Mouse (Mus musculus) limb, embryonic 12.5 days (tissue): ENCODE results near the gene Kcnk2. TPM values are rescaled to one million over a fixed set of nuclear protein-coding genes. Genes with fewer than 3 reads are reported as not detected.
"Not testable (repeated sequence)": the region's sequence is repeated elsewhere in the genome, so short reads cannot be mapped to it uniquely, and the experiment has no call there.

Experiments
- ATAC-seq: fragments of 200-750 bp; cut with Nextera tagmentation; 2 replicates; pipeline ENCODE4 v1.8.0; 2017; ENCODE audit warnings: low read depth, moderate TSS enrichment; ENCODE audit not compliant: insufficient number of reproducible peaks, insufficient read depth, low FRiP score, low TSS enrichment
- H3K27ac ChIP-seq: fragments of 300-500 bp; sonication (generic); 2 replicates; pipeline ENCODE4 v1.5.1; 2016; ENCODE audit warnings: mild to moderate bottlenecking, moderate library complexity
- H3K27me3 ChIP-seq: fragments of 300-500 bp; sonication (generic); 2 replicates; pipeline ENCODE4 v1.6.1; 2016; ENCODE audit warnings: mild to moderate bottlenecking, moderate library complexity
- H3K36me3 ChIP-seq: fragments of 300-500 bp; sonication (generic); 2 replicates; pipeline ENCODE4 v1.6.1; 2016; ENCODE audit warnings: mild to moderate bottlenecking, moderate library complexity
- H3K4me1 ChIP-seq: fragments of 300-500 bp; sonication (generic); replicated peaks from 2 replicates; pipeline ENCODE4 v1.6.1; 2016
- H3K4me2 ChIP-seq: fragments of 300-500 bp; sonication (generic); 2 replicates; pipeline ENCODE4 v1.6.1; 2016; ENCODE audit warnings: mild to moderate bottlenecking, moderate library complexity
- H3K4me3 ChIP-seq: fragments of 300-500 bp; sonication (generic); replicated peaks from 2 replicates; pipeline ENCODE4 v1.5.1; 2016; ENCODE audit warnings: mild to moderate bottlenecking
- H3K9ac ChIP-seq: fragments of 300-500 bp; sonication (generic); replicated peaks from 2 replicates; pipeline ENCODE4 v1.6.1; 2016; ENCODE audit warnings: mild to moderate bottlenecking, moderate library complexity
- H3K9me3 ChIP-seq: fragments of 300-500 bp; sonication (generic); 2 replicates; pipeline ENCODE4 v1.6.1; 2016; ENCODE audit warnings: mild to moderate bottlenecking, moderate library complexity
- WGBS: fragments of 180-500 bp; shearing (Covaris S2); methylation state at CpG from one replicate; pipeline ENCODE4 v1.1.7; 2016; 5-methylcytosine and 5-hydroxymethylcytosine counted together
- polyA plus RNA-seq: library from polyadenylated mRNA; unstranded; fragments of >200 nt; fragmentation: Nextera tagmentation; extraction: Ambion mirVana; gene quantifications from 2 replicates; pipeline ENCODE4 v1.2.1, GENCODE M21; 2016

Gene Kcnk2
- polyA plus RNA-seq, 1 experiment from 2014 or later, result 3.9 TPM

GRCm38 (mm10) chr1:189290885-189291284, 111.2 kb downstream of the Kcnk2 start:
- Histone ChIP-seq H3K4me3 (no peak overlapping the region), H3K9ac (no peak overlapping the region), H3K9me3 (no peaks in the 10 kb centered on the region), H3K36me3 (no peaks in the 10 kb centered on the region), H3K27me3 (no peaks in the 10 kb centered on the region), H3K27ac (no peak overlapping the region), H3K4me1 (no peaks in the 10 kb centered on the region), H3K4me2 (no peak overlapping the region)
- no peak for ATAC-seq
- 63% methylated on average over 3 of the region's 3 CpGs for WGBS

GRCm38 (mm10) chr1:189288948-189289347, 113.1 kb downstream of the Kcnk2 start:
- 90% methylated on average over 8 of the region's 8 CpGs for WGBS
- H3K4me1 ChIP-seq, result no peaks in the 10 kb centered on the region

GRCm38 (mm10) chr1:189272281-189272680, 129.8 kb downstream of the Kcnk2 start:
- ATAC-seq, result no peak
- WGBS, result 85% methylated on average over 2 of the region's 2 CpGs
- no peak overlapping the region for H3K9ac ChIP-seq
- no peak overlapping the region for H3K4me3 ChIP-seq
- no peaks in the 10 kb centered on the region for H3K36me3 ChIP-seq
- H3K4me2 ChIP-seq, result no peak overlapping the region
- H3K27ac ChIP-seq, result no peak overlapping the region
- H3K4me1 ChIP-seq, result no peaks in the 10 kb centered on the region
- H3K27me3 ChIP-seq, result no peaks in the 10 kb centered on the region
- H3K9me3 ChIP-seq, result no peaks in the 10 kb centered on the region

More at GRCm38 (mm10) chr1:189288948-189289347, 113.1 kb downstream of the Kcnk2 start:
- no peak overlapping the region for H3K27ac ChIP-seq
- no peak overlapping the region for H3K9ac ChIP-seq
- H3K36me3 ChIP-seq, result no peaks in the 10 kb centered on the region
- H3K4me2 ChIP-seq, result no peak overlapping the region
- no peaks in the 10 kb centered on the region for H3K27me3 ChIP-seq
- no peak for ATAC-seq
- no peaks in the 10 kb centered on the region for H3K9me3 ChIP-seq
- H3K4me3 ChIP-seq, result no peak overlapping the region

GRCm38 (mm10) chr1:189253631-189254030, 148.4 kb downstream of the Kcnk2 start:
- H3K9ac ChIP-seq, result no peak overlapping the region
- no peak overlapping the region for H3K4me3 ChIP-seq
- H3K4me1 ChIP-seq, result no peaks in the 10 kb centered on the region
- H3K36me3 ChIP-seq, result no peaks in the 10 kb centered on the region
- no peak for ATAC-seq
- H3K27me3 ChIP-seq, result no peaks in the 10 kb centered on the region
- no peaks in the 10 kb centered on the region for H3K9me3 ChIP-seq
- H3K4me2 ChIP-seq, result no peak overlapping the region
- H3K27ac ChIP-seq, result no peak overlapping the region

GRCm38 (mm10) chr1:189253207-189253606, 148.9 kb downstream of the Kcnk2 start:
- H3K36me3 ChIP-seq, result no peaks in the 10 kb centered on the region
- H3K27ac ChIP-seq, result no peak overlapping the region
- H3K4me2 ChIP-seq, result no peak overlapping the region
- H3K27me3 ChIP-seq, result no peaks in the 10 kb centered on the region
- H3K9ac ChIP-seq, result no peak overlapping the region
- H3K9me3 ChIP-seq, result no peaks in the 10 kb centered on the region
- WGBS, result 65% methylated on average over 3 of the region's 3 CpGs
- H3K4me1 ChIP-seq, result no peaks in the 10 kb centered on the region
- no peak for ATAC-seq
- no peak overlapping the region for H3K4me3 ChIP-seq

- H3K27ac ChIP-seq, H3K27me3 ChIP-seq, ATAC-seq, H3K9me3 ChIP-seq, H3K4me3 ChIP-seq, H3K9ac ChIP-seq, H3K4me1 ChIP-seq, H3K36me3 ChIP-seq, H3K4me2 ChIP-seq: not testable (repeated sequence)
- 81% methylated on average over 2 of the region's 2 CpGs for WGBS
Measured at GRCm38 (mm10) chr1:189243206-189243605, 158.9 kb downstream of the Kcnk2 start.

GRCm38 (mm10) chr1:189235261-189235660, 166.8 kb downstream of the Kcnk2 start:
- Histone ChIP-seq H3K4me2 (no peak overlapping the region), H3K27me3 (no peaks in the 10 kb centered on the region), H3K9me3 (no peaks in the 10 kb centered on the region), H3K4me3 (no peak overlapping the region), H3K4me1 (no peaks in the 10 kb centered on the region), H3K27ac (no peak overlapping the region), H3K9ac (no peak overlapping the region), H3K36me3 (no peaks in the 10 kb centered on the region)
- WGBS, result 66% methylated on average over 5 of the region's 5 CpGs
- ATAC-seq, result no peak

- Histone ChIP-seq H3K4me3 (no peak overlapping the region), H3K4me1 (no peaks in the 10 kb centered on the region), H3K4me2 (no peak overlapping the region), H3K9me3 (no peaks in the 10 kb centered on the region), H3K36me3 (no peaks in the 10 kb centered on the region), H3K27ac (no peak overlapping the region), H3K9ac (no peak overlapping the region), H3K27me3 (no peaks in the 10 kb centered on the region)
- ATAC-seq, result no peak
- 89% methylated on average over 6 of the region's 6 CpGs for WGBS
Measured at GRCm38 (mm10) chr1:189232829-189233228, 169.2 kb downstream of the Kcnk2 start.

GRCm38 (mm10) chr1:189228222-189229084, 173.6 kb downstream of the Kcnk2 start:
- no peak overlapping the region for H3K4me3 ChIP-seq
- H3K27me3 ChIP-seq, result no peaks in the 10 kb centered on the region
- no peaks in the 10 kb centered on the region for H3K36me3 ChIP-seq
- H3K4me2 ChIP-seq, result no peak overlapping the region
- 82% methylated on average over 19 of the region's 19 CpGs for WGBS
- no peaks in the 10 kb centered on the region for H3K9me3 ChIP-seq
- H3K27ac ChIP-seq, result no peak overlapping the region
- ATAC-seq, result no peak
- H3K4me1 ChIP-seq, result no peaks in the 10 kb centered on the region
- no peak overlapping the region for H3K9ac ChIP-seq

- Histone ChIP-seq H3K4me3 (no peak overlapping the region), H3K9me3 (no peaks in the 10 kb centered on the region), H3K4me2 (no peak overlapping the region), H3K27ac (no peak overlapping the region), H3K36me3 (no peaks in the 10 kb centered on the region), H3K4me1 (no peaks in the 10 kb centered on the region), H3K27me3 (no peaks in the 10 kb centered on the region), H3K9ac (no peak overlapping the region)
- 69% methylated on average over 4 of the region's 4 CpGs for WGBS
- no peak for ATAC-seq
Measured at GRCm38 (mm10) chr1:189227479-189227878, 174.6 kb downstream of the Kcnk2 start.

- no peaks in the 10 kb centered on the region for H3K36me3 ChIP-seq
Measured at GRCm38 (mm10) chr1:189219051-189219450, 183.0 kb downstream of the Kcnk2 start.

More at GRCm38 (mm10) chr1:189219051-189219450, 183.0 kb downstream of the Kcnk2 start:
- Histone ChIP-seq H3K27me3 (no peaks in the 10 kb centered on the region), H3K9me3 (no peaks in the 10 kb centered on the region), H3K9ac (no peak overlapping the region), H3K4me2 (no peak overlapping the region), H3K27ac (no peak overlapping the region), H3K4me1 (no peaks in the 10 kb centered on the region), H3K4me3 (no peak overlapping the region)
- no peak for ATAC-seq
- 88% methylated on average over 10 of the region's 10 CpGs for WGBS
